Mouse (Mus musculus) heart, embryonic 13.5 days (tissue): ENCODE results near the gene AI182371. TPM values are rescaled to one million over a fixed set of nuclear protein-coding genes. Genes with fewer than 3 reads are reported as not detected.

Source experiments
- ATAC-seq: fragments of 200-750 bp; cut with Nextera tagmentation; 2 replicates; pipeline ENCODE4 v1.8.0; 2017; ENCODE audit warnings: moderate TSS enrichment; ENCODE audit not compliant: insufficient number of reproducible peaks, low FRiP score, low TSS enrichment; ENCODE audit errors: extremely low read depth
- H3K27ac ChIP-seq: fragments of 300-500 bp; sonication (generic); replicated peaks from 2 replicates; pipeline ENCODE4 v1.5.1; 2015; ENCODE audit warnings: moderate library complexity, mild to moderate bottlenecking, inconsistent platforms
- H3K27me3 ChIP-seq: fragments of 300-500 bp; sonication (generic); replicated peaks from 2 replicates; pipeline ENCODE4 v1.6.1; 2015; ENCODE audit warnings: mild to moderate bottlenecking, inconsistent platforms
- H3K36me3 ChIP-seq: fragments of 300-500 bp; sonication (generic); 2 replicates; pipeline ENCODE4 v1.6.1; 2015; ENCODE audit warnings: mild to moderate bottlenecking, inconsistent platforms
- H3K4me1 ChIP-seq: fragments of 300-500 bp; sonication (generic); 2 replicates; pipeline ENCODE4 v1.6.1; 2015; ENCODE audit warnings: inconsistent platforms
- H3K4me2 ChIP-seq: fragments of 300-500 bp; sonication (generic); 2 replicates; pipeline ENCODE4 v1.6.1; 2015; ENCODE audit warnings: inconsistent platforms, mild to moderate bottlenecking, moderate library complexity
- H3K4me3 ChIP-seq: fragments of 300-500 bp; sonication (generic); 2 replicates; pipeline ENCODE4 v1.5.1; 2015; ENCODE audit warnings: moderate library complexity, mild to moderate bottlenecking, inconsistent platforms
- H3K9ac ChIP-seq: fragments of 300-500 bp; sonication (generic); 2 replicates; pipeline ENCODE4 v1.6.1; 2015; ENCODE audit warnings: inconsistent platforms, mild to moderate bottlenecking, moderate library complexity
- H3K9me3 ChIP-seq: fragments of 300-500 bp; sonication (generic); 2 replicates; pipeline ENCODE4 v1.6.1; 2016; ENCODE audit warnings: inconsistent platforms
- WGBS: fragments of 180-500 bp; shearing (Covaris S2); methylation state at CpG from one replicate; pipeline ENCODE4 v1.1.7; 2015; ENCODE audit warnings: mixed read lengths; 5-methylcytosine and 5-hydroxymethylcytosine counted together
- polyA plus RNA-seq: library from polyadenylated mRNA; unstranded; fragments of >200 nt; fragmentation: Nextera tagmentation; extraction: Ambion mirVana; gene quantifications from 2 replicates; pipeline ENCODE4 v1.2.1, GENCODE M21; 2015

AI182371 gene
- polyA plus RNA-seq, 1 experiment from 2014 or later = 0.35 TPM

- Histone ChIP-seq H3K4me2 (no peak overlapping the region), H3K4me1 (no peaks in the 10 kb centered on the region), H3K9ac (no peak overlapping the region), H3K9me3 (peaks cover 9% of the 10 kb centered on the region; the same call in 1 of the 2 replicates), H3K27me3 (peaks cover 2% of the 10 kb centered on the region; the same call in 1 of the 2 replicates), H3K27ac (no peak overlapping the region), H3K36me3 (no peaks in the 10 kb centered on the region), H3K4me3 (no peak overlapping the region)
- WGBS = 84% methylated on average over 9 of the region's 9 CpGs
- no peak for ATAC-seq
These were observed 62.6 kb downstream of the AI182371 start for GRCm38 (mm10) chr2:35038580-35039375.

Other genes with a start within 250 kb of the AI182371 start
- gene Cutal, start 227.1 kb downstream of the AI182371 start, polyA plus RNA-seq = 0.14 and 0.20 TPM in 2 replicates
- gene Psmd5, start 226.6 kb downstream of the AI182371 start, polyA plus RNA-seq = 58.2 and 59.0 TPM in 2 replicates
- 3.0 and 3.2 TPM in 2 replicates for gene Phf19, start 187.5 kb downstream of the AI182371 start, polyA plus RNA-seq
- gene Traf1, start 139.8 kb downstream of the AI182371 start, polyA plus RNA-seq = 1.7 and 1.9 TPM in 2 replicates
- 0.19 and 0.83 TPM in 2 replicates for gene Hc, start 40.1 kb downstream of the AI182371 start, polyA plus RNA-seq
- gene Cntrl, start 7.9 kb upstream of the AI182371 start, polyA plus RNA-seq = 16.2 and 16.5 TPM in 2 replicates
- gene Rab14, start 99.6 kb upstream of the AI182371 start, polyA plus RNA-seq = 228 and 262 TPM in 2 replicates
- 205 and 215 TPM in 2 replicates for gene Gsn, start 154.8 kb upstream of the AI182371 start, polyA plus RNA-seq
- 40.3 and 43.0 TPM in 2 replicates for gene Stom, start 235.4 kb upstream of the AI182371 start, polyA plus RNA-seq